Mouse (Mus musculus): ENCODE measurements around the gene Ubash3b.

GRCm38 (mm10) chr9:41021690-41022089, 139.8 kb downstream of the Ubash3b start:
- TF ChIP-seq POLR2A (IDR thresholded peaks at IDR 0.05; ENCODE audit: borderline replicate concordance, insufficient read depth, low read length) (no peak), CTCF (IDR thresholded peaks at IDR 0.05; ENCODE audit: borderline replicate concordance, insufficient read depth, low read depth, low read length) (no peak)
